Mouse (Mus musculus) megakaryocyte, embryonic 14.5 days (primary cell): ENCODE results near the gene Teddm1a. TPM values are rescaled to one million over a fixed set of nuclear protein-coding genes. Genes with fewer than 3 reads are reported as not detected.
"Not testable (repeated sequence)": the region's sequence is repeated elsewhere in the genome, so short reads cannot be mapped to it uniquely, and the experiment has no call there.

Source experiments
- H3K27me3 ChIP-seq: replicated peaks from 2 replicates; pipeline ENCODE3; 2012; ENCODE audit warnings: inconsistent platforms
- H3K36me3 ChIP-seq: replicated peaks from 2 replicates; pipeline ENCODE3; 2012; ENCODE audit warnings: low read length, inconsistent platforms, mixed read lengths
- H3K4me1 ChIP-seq: 2 replicates; pipeline ENCODE4 v1.6.1; 2012; ENCODE audit warnings: inconsistent platforms
- H3K4me3 ChIP-seq: replicated peaks from 2 replicates; pipeline ENCODE3; 2012; ENCODE audit warnings: moderate library complexity, mild to moderate bottlenecking, inconsistent platforms
- H3K9me3 ChIP-seq: 2 replicates; pipeline ENCODE4 v1.6.1; 2012; ENCODE audit warnings: inconsistent platforms
- FLI1 ChIP-seq: IDR thresholded peaks from 2 replicates; pipeline ENCODE4 v1.6.1; 2012; ENCODE audit warnings: low read length, inconsistent platforms, mixed read lengths
- GATA1 ChIP-seq: IDR thresholded peaks from 3 replicates; pipeline ENCODE4 v1.6.1; 2012; ENCODE audit warnings: mixed read lengths, low read length, inconsistent platforms, borderline replicate concordance
- polyA plus RNA-seq: library from polyadenylated mRNA; stranded (reverse); fragments of >175 nt; gene quantifications from 2 replicates; pipeline ENCODE4 v1.2.3, GENCODE M21; 2012; ENCODE audit warnings: low replicate concordance; ENCODE audit not compliant: insufficient read depth

Teddm1a gene
- polyA plus RNA-seq = not detected in 2 replicates

DNA sequence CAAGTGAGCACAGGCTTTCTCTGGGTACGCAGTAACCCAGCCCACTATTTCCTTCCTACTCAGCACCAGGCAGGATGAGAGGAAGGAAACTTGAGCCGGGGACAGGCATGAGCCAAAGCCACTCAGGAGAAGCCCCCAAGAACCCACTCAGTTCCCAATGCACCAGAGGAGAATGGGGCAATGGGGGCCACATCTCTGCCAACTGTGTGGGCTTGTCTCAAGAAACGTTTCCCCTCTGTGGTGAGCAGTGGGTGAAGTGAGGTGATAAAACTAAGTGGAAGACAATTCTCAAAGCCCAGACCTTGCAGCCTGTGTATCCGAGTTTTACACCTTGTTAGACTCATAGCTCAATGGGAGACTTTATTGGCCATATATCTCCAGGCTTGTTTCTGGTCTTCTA lies at the start of gene Teddm1a:
Teddm1a (plus strand) TSS at position 301 of the 400 bp plus-strand sequence.
- H3K4me3 ChIP-seq = no peak within 1 kb of the TSS
- no peaks in the 10 kb centered on the region for H3K9me3 ChIP-seq
- peaks cover 39% of the 10 kb centered on the region for H3K27me3 ChIP-seq
- H3K36me3 ChIP-seq = no peaks in the 10 kb centered on the region
- TF ChIP-seq FLI1 (no peak), GATA1 (no peak)
- H3K4me1 ChIP-seq = peaks cover 16% of the 10 kb centered on the region

DNA sequence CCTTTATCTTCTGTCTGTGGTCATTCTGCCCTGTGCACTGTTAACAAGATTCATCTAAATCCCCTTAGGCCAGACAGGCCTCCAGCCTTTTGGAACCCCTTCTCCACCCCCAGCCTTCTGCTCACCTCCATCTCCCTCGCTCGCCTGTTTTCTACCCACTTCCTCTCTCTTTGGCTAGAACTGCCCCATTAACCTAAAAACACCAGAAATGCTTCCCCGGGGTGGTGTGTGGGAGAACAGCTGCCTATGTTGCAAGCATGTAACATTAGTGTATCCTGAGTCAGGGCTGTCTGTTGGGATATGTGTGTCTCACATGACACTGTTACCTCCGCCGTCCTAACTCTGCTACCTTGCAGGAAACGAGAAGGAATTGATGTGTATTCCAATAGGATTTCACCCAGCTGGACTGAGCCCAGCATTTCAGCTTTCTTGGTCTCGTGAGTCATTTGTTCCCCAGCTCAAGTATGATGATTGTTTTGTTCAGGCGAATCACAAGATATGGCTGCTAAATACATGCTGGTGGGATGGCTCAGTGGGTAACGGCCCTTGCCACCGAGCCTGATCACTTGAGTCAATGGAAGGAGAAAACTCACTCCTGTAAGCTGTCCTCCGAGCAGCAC lies 49.3 kb upstream of the Teddm1a start:
- H3K27me3 ChIP-seq = no peaks in the 10 kb centered on the region
- peaks cover 5% of the 10 kb centered on the region; the same call in 1 of the 2 replicates for H3K4me1 ChIP-seq
- H3K9me3 ChIP-seq = peaks cover 3% of the 10 kb centered on the region; the same call in 1 of the 2 replicates
- no peak overlapping the region for H3K4me3 ChIP-seq
- no peaks in the 10 kb centered on the region for H3K36me3 ChIP-seq
- TF ChIP-seq FLI1 = no peak
- TF ChIP-seq GATA1 = no peak

DNA sequence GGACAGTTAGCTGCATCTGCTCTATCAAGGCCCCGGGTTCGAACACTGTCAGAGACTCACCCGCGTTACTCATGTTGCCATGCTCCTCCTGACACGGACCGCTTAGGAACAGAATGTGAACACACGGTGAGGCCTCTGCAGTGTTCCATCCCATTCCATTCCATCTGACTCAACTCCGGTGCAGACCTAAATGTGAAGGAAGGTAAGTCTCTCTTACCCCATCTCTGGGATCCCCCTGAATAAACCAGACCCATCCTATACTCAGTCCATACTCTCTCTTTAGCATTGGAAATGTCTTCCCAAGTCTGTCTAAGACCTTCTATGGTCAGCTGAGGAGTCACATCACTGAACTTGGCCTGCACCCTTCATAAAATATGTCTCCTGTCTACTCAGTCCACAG lies 47.5 kb upstream of the Teddm1a start, which contains the start of gene Rgsl1:
Rgsl1 (minus strand) TSS at position 101 of the 400 bp plus-strand sequence.
- H3K4me1 ChIP-seq = peaks cover 5% of the 10 kb centered on the region; the same call in 1 of the 2 replicates

DNA sequence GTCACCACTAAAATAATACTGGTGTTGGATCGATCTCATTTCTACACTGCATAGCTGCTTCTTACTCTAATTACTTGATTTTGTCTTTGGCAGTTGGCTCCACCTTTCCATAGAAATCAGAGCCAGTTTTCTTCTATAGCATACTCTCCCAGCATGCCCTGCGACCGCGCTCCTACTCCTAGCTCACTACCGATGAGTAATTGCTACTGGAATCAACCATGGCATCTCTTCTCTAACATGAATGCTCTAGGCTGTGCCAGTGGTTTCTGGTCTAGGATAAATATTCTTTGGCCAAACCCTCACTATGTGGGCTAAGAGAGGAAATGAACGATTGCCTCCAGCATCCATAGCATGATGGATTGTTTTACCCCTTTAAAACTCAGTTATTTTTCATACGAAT lies 45.1 kb upstream of the Teddm1a start:
- Histone ChIP-seq H3K4me3 (no peak overlapping the region), H3K27me3 (peaks cover 4% of the 10 kb centered on the region), H3K4me1 (peaks cover 5% of the 10 kb centered on the region; the same call in 1 of the 2 replicates), H3K36me3 (no peaks in the 10 kb centered on the region), H3K9me3 (no peaks in the 10 kb centered on the region)
- no peak for TF ChIP-seq GATA1
- no peak for TF ChIP-seq FLI1

More for the DNA sequence above, 47.5 kb upstream of the Teddm1a start, which contains the start of gene Rgsl1:
- no peak for TF ChIP-seq GATA1
- peaks cover 3% of the 10 kb centered on the region; the same call in 1 of the 2 replicates for H3K9me3 ChIP-seq
- no peak within 1 kb of the TSS for H3K4me3 ChIP-seq
- peaks cover 2% of the 10 kb centered on the region for H3K27me3 ChIP-seq
- H3K36me3 ChIP-seq = no peaks in the 10 kb centered on the region

DNA sequence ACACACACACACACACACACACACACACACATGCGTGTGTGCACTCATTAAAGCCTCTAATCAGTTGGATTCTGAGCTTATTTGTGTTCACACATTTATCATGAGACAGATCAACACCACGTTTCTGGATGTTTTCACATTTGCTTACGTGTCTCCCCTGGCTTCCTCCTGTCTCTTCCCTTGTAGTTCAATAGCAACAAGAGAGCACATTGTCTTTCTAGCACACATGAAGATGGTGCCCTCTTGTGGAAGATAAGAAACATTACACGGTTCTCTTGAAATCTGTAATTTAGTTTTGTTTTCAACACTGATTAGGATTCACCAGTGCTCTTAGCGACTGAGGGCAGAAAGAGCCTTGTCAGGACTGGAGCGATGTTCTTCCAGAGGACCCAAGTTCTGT lies 44.7 kb upstream of the Teddm1a start:
- Histone ChIP-seq H3K9me3 (no peaks in the 10 kb centered on the region), H3K27me3 (peaks cover 4% of the 10 kb centered on the region), H3K4me1 (peaks cover 5% of the 10 kb centered on the region; the same call in 1 of the 2 replicates), H3K4me3 (peak overlapping the region; percentile 55), H3K36me3 (no peaks in the 10 kb centered on the region)
- TF ChIP-seq GATA1 (no peak), FLI1 (no peak)

DNA sequence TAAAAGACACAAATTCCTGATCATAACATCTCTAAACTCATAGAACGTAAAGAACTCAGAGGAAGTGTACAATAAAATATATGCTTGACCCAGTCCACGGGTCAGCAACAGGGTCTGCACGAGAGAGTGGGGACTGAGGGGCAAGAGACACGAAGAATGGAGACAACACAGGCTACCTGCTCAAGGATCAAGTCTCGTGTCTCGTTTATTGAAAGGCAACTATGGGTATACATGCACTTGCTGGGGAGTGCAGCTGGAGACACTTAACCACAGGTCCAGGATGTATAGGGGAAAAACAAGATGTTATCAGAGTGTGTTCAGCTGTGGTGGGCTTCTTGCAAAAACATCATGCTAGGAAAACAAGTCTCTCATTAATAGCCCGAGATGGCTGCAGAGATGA lies 38.8 kb upstream of the Teddm1a start:
- H3K4me3 ChIP-seq, H3K4me1 ChIP-seq, H3K9me3 ChIP-seq, H3K27me3 ChIP-seq, H3K36me3 ChIP-seq: not testable (repeated sequence)

DNA sequence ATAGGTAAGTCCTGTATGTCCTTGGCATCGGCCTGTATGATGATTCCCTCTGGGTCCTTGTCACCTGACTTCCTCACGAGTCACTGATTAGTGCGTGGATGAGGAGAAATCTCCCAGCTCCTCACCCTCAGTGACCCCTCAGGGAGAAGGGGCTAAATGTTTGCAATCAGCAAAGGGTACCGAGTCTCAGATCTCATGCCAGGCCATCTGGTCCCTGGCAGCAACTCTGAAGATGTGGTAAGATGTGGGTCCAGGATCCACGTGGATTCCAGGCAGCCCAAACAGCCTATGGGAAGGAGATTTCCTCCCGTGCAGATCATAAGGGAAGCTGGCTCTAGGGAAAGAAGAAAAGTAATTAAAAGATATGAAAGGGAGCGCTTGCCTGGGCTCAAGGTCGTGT lies 35.6 kb upstream of the Teddm1a start:
- TF ChIP-seq FLI1 (no peak), GATA1 (no peak)
- H3K9me3 ChIP-seq = no peaks in the 10 kb centered on the region
- H3K4me1 ChIP-seq = no peaks in the 10 kb centered on the region
- no peak overlapping the region for H3K4me3 ChIP-seq
- peaks cover 2% of the 10 kb centered on the region for H3K27me3 ChIP-seq
- H3K36me3 ChIP-seq = no peaks in the 10 kb centered on the region

DNA sequence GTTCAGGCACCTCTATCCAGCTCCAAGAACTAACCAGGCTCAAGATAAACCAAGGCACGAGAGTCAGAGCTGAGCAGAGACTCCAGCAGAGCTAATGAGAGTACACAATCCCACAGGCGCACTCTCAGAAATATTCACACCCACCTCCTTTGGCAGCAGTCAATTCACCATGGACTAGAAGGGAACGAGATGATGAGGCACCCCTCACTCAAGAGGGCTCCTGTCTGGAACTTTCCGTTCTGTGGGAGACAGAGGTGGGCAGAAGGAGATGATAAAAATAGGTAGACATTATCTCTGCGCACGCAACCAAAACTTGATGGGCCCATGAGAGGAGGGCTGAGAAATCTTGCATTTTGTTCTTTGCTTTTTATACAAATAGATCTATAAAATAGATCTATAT lies 17.5 kb upstream of the Teddm1a start, which contains the start of gene Teddm1b:
Teddm1b (plus strand) TSS at position 301 of the 400 bp plus-strand sequence.
- no peak for TF ChIP-seq GATA1
- no peak for TF ChIP-seq FLI1
- Histone ChIP-seq H3K36me3 (no peaks in the 10 kb centered on the region), H3K27me3 (no peaks in the 10 kb centered on the region), H3K4me1 (no peaks in the 10 kb centered on the region), H3K4me3 (no peak within 1 kb of the TSS), H3K9me3 (no peaks in the 10 kb centered on the region)

DNA sequence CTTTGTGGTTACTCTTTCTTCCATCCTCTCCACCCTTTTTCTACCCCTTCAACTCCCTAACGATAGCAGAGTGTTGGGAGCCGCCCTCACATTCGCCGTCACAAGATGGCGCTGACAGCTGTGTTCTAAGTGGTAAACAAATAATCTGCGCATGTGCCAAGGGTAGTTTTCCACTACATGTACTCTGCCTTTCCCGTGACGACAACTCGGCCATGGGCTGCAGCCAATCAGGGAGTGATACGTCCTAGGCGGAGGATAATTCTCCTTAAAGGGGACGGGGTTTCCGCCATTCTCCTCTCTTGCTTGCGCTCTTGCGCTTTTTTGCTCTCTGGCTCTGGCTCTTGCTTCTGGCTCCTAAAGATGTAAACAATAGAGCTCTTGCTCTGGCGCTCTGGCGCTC lies 11.2 kb upstream of the Teddm1a start:
- not testable (repeated sequence) for H3K36me3 ChIP-seq, H3K4me1 ChIP-seq, H3K4me3 ChIP-seq, H3K27me3 ChIP-seq, H3K9me3 ChIP-seq

DNA sequence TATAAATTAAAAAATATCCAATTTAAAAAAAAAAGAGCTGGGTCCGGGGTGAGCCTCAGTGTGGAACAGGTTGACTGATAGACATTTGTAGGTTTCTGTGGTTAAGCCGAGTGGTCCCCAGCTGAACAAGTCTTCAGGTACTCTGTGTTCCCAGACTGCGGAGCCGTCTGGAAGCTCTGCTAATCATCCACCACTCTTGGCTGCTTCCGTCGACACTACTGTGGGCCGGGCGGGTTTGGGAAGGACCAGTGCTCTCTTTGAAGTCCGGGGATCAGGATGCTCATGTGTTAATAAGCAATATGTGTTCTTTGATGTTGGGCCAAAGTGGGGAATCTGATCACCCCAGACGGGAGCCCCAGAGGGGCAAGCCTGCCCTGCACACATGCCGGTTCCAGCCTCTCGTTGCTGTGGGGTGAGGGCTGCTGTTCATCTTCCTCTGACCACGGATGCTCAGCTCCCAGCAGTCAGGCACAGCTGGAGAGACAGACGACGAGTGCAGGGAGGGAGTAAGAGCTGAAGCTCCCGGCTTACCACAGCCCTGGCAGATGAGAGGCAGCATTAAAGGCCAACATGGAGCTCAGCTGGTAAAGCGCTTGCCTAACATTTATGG lies 5.4 kb upstream of the Teddm1a start:
- TF ChIP-seq FLI1 = no peak
- no peak for TF ChIP-seq GATA1
- Histone ChIP-seq H3K4me3 (no peak overlapping the region), H3K27me3 (peaks cover 14% of the 10 kb centered on the region), H3K36me3 (no peaks in the 10 kb centered on the region), H3K4me1 (peaks cover 3% of the 10 kb centered on the region; the same call in 1 of the 2 replicates), H3K9me3 (no peaks in the 10 kb centered on the region)

DNA sequence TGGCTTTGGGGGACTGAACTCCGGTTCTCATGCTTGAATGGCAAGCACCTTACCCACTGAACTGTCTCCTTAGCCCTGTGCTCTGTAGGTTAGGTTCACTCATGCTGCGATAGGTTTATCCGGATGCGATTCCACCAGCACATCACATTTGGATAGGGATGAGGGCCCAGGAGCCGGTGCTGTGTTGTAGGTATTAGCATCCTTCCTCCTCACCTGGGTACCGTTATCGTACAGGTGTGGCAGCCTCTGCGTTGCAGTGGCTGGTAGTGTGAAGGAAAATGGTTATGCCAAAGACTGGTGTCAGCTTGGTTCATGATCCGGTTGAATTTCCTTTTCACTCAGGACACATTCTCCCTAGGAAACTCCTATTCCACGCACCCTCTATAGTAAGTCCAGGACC lies 1.4 kb upstream of the Teddm1a start:
- no peak overlapping the region for H3K4me3 ChIP-seq
- H3K36me3 ChIP-seq = no peaks in the 10 kb centered on the region
- no peak for TF ChIP-seq FLI1
- no peak for TF ChIP-seq GATA1
- peaks cover 35% of the 10 kb centered on the region for H3K27me3 ChIP-seq
- H3K4me1 ChIP-seq = peaks cover 16% of the 10 kb centered on the region
- no peaks in the 10 kb centered on the region for H3K9me3 ChIP-seq
